Mouse (Mus musculus) liver, embryonic 14.5 days (tissue): ENCODE data around the gene Micall2.

Experiments used
- CTCF ChIP-seq: IDR thresholded peaks from 2 replicates; pipeline ENCODE4 v1.5.1; 2016; ENCODE audit warnings: antibody characterized with exemption, low read depth, control low read depth
- EP300 ChIP-seq: IDR thresholded peaks from 2 replicates; pipeline ENCODE4 v1.6.1; 2016; ENCODE audit warnings: antibody characterized with exemption, low read depth

- TF ChIP-seq CTCF (peak; percentile 95), EP300 (no peak)
These were observed 18.6 kb upstream of the Micall2 start for GRCm38 (mm10) chr5:139754753-139755152.
